Mouse (Mus musculus): Measurements from ENCODE around the gene Siah1a. TPM values are rescaled to one million over a fixed set of nuclear protein-coding genes. Genes with fewer than 3 reads are reported as not detected.

Gene Siah1a
- total and polyA plus RNA-seq, 3 experiments = 5.9 to 11.1 (median 8.0) TPM

DNA sequence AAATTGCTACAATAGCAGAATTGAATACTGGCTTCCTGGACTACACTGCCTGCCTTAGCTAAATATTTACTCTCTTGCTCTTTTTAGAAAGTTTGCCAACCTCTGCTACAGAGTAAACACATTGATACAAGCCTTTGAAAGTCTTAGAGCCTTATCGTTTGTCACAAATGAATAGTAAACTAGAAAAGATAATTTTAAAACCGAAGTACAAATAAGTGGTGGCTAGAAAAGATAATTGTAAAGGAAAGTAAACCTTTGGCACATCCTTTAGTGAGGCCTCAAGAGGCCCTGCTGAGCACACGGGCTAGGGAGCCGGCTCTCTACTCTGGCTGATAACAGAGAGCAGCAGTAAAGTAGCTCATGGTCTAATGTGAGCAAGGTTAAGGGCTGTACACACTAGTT, 13.4 kb upstream of the Siah1a start:
- Histone ChIP-seq H3K4me2 (ENCODE audit: insufficient read depth, low read depth, poor library complexity, severe bottlenecking) (no peak overlapping the region), H3K27ac (ENCODE audit: insufficient read depth, low read depth) (no peak overlapping the region), H3K79me2 (replicated peaks; ENCODE audit: control insufficient read depth, extremely low read depth, insufficient read depth, poor library complexity, severe bottlenecking) (no peaks in the 10 kb centered on the region), H3K4me3 (replicated peaks in 1 of 3; ENCODE audit: low read depth in 2 of 3, low read length in 2 of 3, poor library complexity in 1 of 3) (no peak overlapping the region), H3K36me3 (replicated peaks in 1 of 2; ENCODE audit: control insufficient read depth in 1 of 2, insufficient read depth in 1 of 2, low read length in 1 of 2) (no peaks in the 10 kb centered on the region), H3K9ac (ENCODE audit: insufficient read depth, low read depth) (no peak overlapping the region), H3K9me3 (replicated peaks; ENCODE audit: low read length) (no peaks in the 10 kb centered on the region), H3K27me3 (replicated peaks) (no peaks in the 10 kb centered on the region), H3K4me1 (ENCODE audit: control insufficient read depth in 1 of 2, insufficient read depth in 2 of 2) (peaks cover 5 to 36% of the 10 kb centered on the region in 2 experiments; a peak in 3 of 4 replicates)
- no peak for DNase-seq (ENCODE audit: extremely low read depth)
- dilution Hi-C loops (cut with MboI; ENCODE audit: extremely low pct_ligation_motif_present, extremely low pct_unique_long_range_greater_than_20kb, low sequenced_read_pairs) = no loop called here
- in situ Hi-C loops (cut with MboI; ENCODE audit: low pct_ligation_motif_present, low pct_unique_long_range_greater_than_20kb, low sequenced_read_pairs) = no loop called here
- no peak for TF ChIP-seq HCFC1 (IDR thresholded peaks at IDR 0.05; ENCODE audit: low read depth, low read length)
- TF ChIP-seq MEF2A (IDR thresholded peaks at IDR 0.05; ENCODE audit: borderline replicate concordance, low read depth, low read length) = no peak
- no peak for TF ChIP-seq TCF12 (IDR thresholded peaks at IDR 0.05; ENCODE audit: low read depth, low read length)
- TF ChIP-seq MAX (IDR thresholded peaks at IDR 0.05; ENCODE audit: low read length) = no peak
- TF ChIP-seq BHLHE40 (IDR thresholded peaks at IDR 0.05; ENCODE audit: low read depth, low read length) = no peak
- TF ChIP-seq KAT2A (IDR thresholded peaks at IDR 0.05; ENCODE audit: insufficient replicate concordance, low read length) = no peak
- TF ChIP-seq SMC3 (IDR thresholded peaks at IDR 0.05; ENCODE audit: low read depth, low read length) = no peak
- no peak for TF ChIP-seq CHD2 (IDR thresholded peaks at IDR 0.05; ENCODE audit: low read length)
- TF ChIP-seq ELF1 (IDR thresholded peaks at IDR 0.05; ENCODE audit: low read depth, low read length) = no peak
- no peak for TF ChIP-seq GABPA (IDR thresholded peaks at IDR 0.05; ENCODE audit: insufficient replicate concordance, low read depth, low read length)
- TF ChIP-seq E2F4 (IDR thresholded peaks at IDR 0.05; ENCODE audit: insufficient replicate concordance, low read depth, low read length) = no peak
- TF ChIP-seq ZNF384 (IDR thresholded peaks at IDR 0.05; ENCODE audit: low read depth, low read length) = no peak
- TF ChIP-seq CTCF (conservative IDR thresholded peaks at IDR 0.05 in 1 of 2, IDR thresholded peaks at IDR 0.05 in 1 of 2; ENCODE audit: low read depth in 2 of 2, low read length in 2 of 2) = no peak

DNA sequence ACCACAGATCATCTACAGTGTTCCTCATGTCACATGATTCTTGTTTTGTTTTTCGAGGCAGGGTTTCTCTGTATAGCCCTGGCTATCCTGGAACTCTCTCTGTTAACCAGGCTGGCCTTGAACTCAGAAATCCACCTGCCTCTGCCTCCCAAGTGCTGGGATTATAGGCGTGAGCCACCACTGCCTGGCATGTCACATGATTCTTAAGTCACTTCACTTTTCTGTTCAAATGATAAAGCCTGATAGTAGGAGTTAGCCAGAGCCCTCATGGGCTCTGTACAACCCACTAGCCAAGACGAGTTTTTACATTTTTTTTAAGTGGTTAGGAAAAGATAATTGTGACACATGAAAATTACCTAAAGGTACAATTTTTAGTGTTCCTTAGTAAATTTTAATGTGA, 12.9 kb upstream of the Siah1a start:
- TF ChIP-seq E2F4 (IDR thresholded peaks at IDR 0.05; ENCODE audit: insufficient replicate concordance, low read depth, low read length) = no peak
- no peak for TF ChIP-seq ZC3H11A (IDR thresholded peaks at IDR 0.05; ENCODE audit: low read depth, low read length)
- no peak for TF ChIP-seq CHD1 (IDR thresholded peaks at IDR 0.05; ENCODE audit: low read depth, low read length)
- no peak for TF ChIP-seq ZNF384 (IDR thresholded peaks at IDR 0.05; ENCODE audit: low read depth, low read length)
- TF ChIP-seq CHD2 (IDR thresholded peaks at IDR 0.05; ENCODE audit: low read length) = no peak
- no peak for TF ChIP-seq ETS1 (conservative IDR thresholded peaks at IDR 0.05; ENCODE audit: low read depth, low read length)
- no peak for TF ChIP-seq MAZ (IDR thresholded peaks at IDR 0.05; ENCODE audit: low read depth, low read length)
- TF ChIP-seq SIN3A (IDR thresholded peaks at IDR 0.05; ENCODE audit: low read length) = no peak
- TF ChIP-seq USF2 (conservative IDR thresholded peaks at IDR 0.05; ENCODE audit: low read depth, low read length) = no peak
- TF ChIP-seq POLR2AphosphoS2 (IDR thresholded peaks at IDR 0.05; ENCODE audit: low read depth, low read length) = no peak
- TF ChIP-seq PAX5 (IDR thresholded peaks at IDR 0.05; ENCODE audit: low read length) = no peak
- TF ChIP-seq TCF12 (IDR thresholded peaks at IDR 0.05; ENCODE audit: low read depth, low read length) = no peak
- no peak for TF ChIP-seq RAD21 (IDR thresholded peaks at IDR 0.05; ENCODE audit: low read depth, low read length)
- no peak for TF ChIP-seq KAT2A (IDR thresholded peaks at IDR 0.05; ENCODE audit: insufficient replicate concordance, low read length)
- TF ChIP-seq NRF1 (IDR thresholded peaks at IDR 0.05; ENCODE audit: low read depth, low read length) = no peak
- Histone ChIP-seq H3K36me3 (replicated peaks in 1 of 2; ENCODE audit: control insufficient read depth in 1 of 2, insufficient read depth in 1 of 2, low read length in 1 of 2) (no peaks in the 10 kb centered on the region), H3K9me3 (replicated peaks; ENCODE audit: low read length) (peaks cover under 1% of the 10 kb centered on the region), H3K4me2 (ENCODE audit: insufficient read depth, low read depth, poor library complexity, severe bottlenecking) (no peak overlapping the region), H3K79me2 (replicated peaks; ENCODE audit: control insufficient read depth, extremely low read depth, insufficient read depth, poor library complexity, severe bottlenecking) (no peaks in the 10 kb centered on the region), H3K27me3 (replicated peaks) (no peaks in the 10 kb centered on the region), H3K4me1 (ENCODE audit: control insufficient read depth in 1 of 2, insufficient read depth in 2 of 2) (peaks cover 5 to 36% of the 10 kb centered on the region in 2 experiments; a peak in 3 of 4 replicates), H3K9ac (ENCODE audit: insufficient read depth, low read depth) (no peak overlapping the region), H3K4me3 (replicated peaks in 1 of 3; ENCODE audit: low read depth in 2 of 3, low read length in 2 of 3, poor library complexity in 1 of 3) (no peak overlapping the region), H3K27ac (ENCODE audit: insufficient read depth, low read depth) (no peak overlapping the region)
- dilution Hi-C loops (cut with MboI; ENCODE audit: extremely low pct_ligation_motif_present, extremely low pct_unique_long_range_greater_than_20kb, low sequenced_read_pairs) (no loop called here), in situ Hi-C loops (cut with MboI; ENCODE audit: low pct_ligation_motif_present, low pct_unique_long_range_greater_than_20kb, low sequenced_read_pairs) (no loop called here)
- DNase-seq (ENCODE audit: extremely low read depth) = no peak

All from CH12.LX (cell line).